Mouse (Mus musculus) ES-Bruce4 (cell line): ENCODE results near the gene Mdm1. TPM values are rescaled to one million over a fixed set of nuclear protein-coding genes. Genes with fewer than 3 reads are reported as not detected.
A peak's percentile ranks its signal among the peaks of the same experiment; 100 is the strongest.

Experiments used
- H3K27ac ChIP-seq: 2 replicates; pipeline ENCODE4 v1.5.1; 2012; ENCODE audit warnings: low read length, inconsistent platforms; ENCODE audit not compliant: insufficient read depth
- H3K27me3 ChIP-seq: 2 replicates; pipeline ENCODE4 v1.6.1; 2012; ENCODE audit warnings: mild to moderate bottlenecking, low read length, inconsistent platforms; ENCODE audit not compliant: control insufficient read depth, poor library complexity, insufficient read depth, severe bottlenecking
- H3K36me3 ChIP-seq: 2 replicates; pipeline ENCODE4 v1.6.1; 2012; ENCODE audit warnings: inconsistent platforms, mild to moderate bottlenecking, low read length, moderate library complexity; ENCODE audit not compliant: control insufficient read depth, poor library complexity, insufficient read depth, severe bottlenecking
- H3K4me1 ChIP-seq: one replicate; pipeline ENCODE4 v1.8.1; 2011; ENCODE audit warnings: low read length; ENCODE audit not compliant: control insufficient read depth, insufficient read depth
- H3K4me3 ChIP-seq: 2 replicates; pipeline ENCODE4 v1.5.1; 2011; ENCODE audit warnings: low read depth, mild to moderate bottlenecking, low read length
- H3K9ac ChIP-seq: 2 replicates; pipeline ENCODE4 v1.6.1; 2012; ENCODE audit warnings: low read depth, mild to moderate bottlenecking, inconsistent platforms; ENCODE audit not compliant: poor library complexity, severe bottlenecking
- H3K9me3 ChIP-seq: replicated peaks from 2 replicates; pipeline ENCODE4 v1.6.1; 2012; ENCODE audit warnings: mild to moderate bottlenecking, low read length, inconsistent platforms; ENCODE audit not compliant: control insufficient read depth, poor library complexity, insufficient read depth, severe bottlenecking
- CTCF ChIP-seq: IDR thresholded peaks from one replicate; pipeline ENCODE4 v1.8.1; 2011; ENCODE audit warnings: low read depth, low read length
- EP300 ChIP-seq: IDR thresholded peaks from 2 replicates; pipeline ENCODE4 v1.6.1; 2011; ENCODE audit warnings: low read depth, low read length; ENCODE audit not compliant: insufficient read depth
- POLR2A ChIP-seq: IDR thresholded peaks from one replicate; pipeline ENCODE4 v1.8.1; 2011; ENCODE audit warnings: low read length; ENCODE audit not compliant: insufficient read depth
- polyA plus RNA-seq: library from polyadenylated mRNA; stranded (reverse); fragments of >200 nt; gene quantifications from 2 replicates; pipeline ENCODE4 v1.2.4, GENCODE M21; 2011; ENCODE audit warnings: low read depth; ENCODE audit not compliant: missing spikeins, insufficient read depth, insufficient read length

The Mdm1 gene
- 23.5 and 33.0 TPM in 2 replicates for polyA plus RNA-seq

DNA sequence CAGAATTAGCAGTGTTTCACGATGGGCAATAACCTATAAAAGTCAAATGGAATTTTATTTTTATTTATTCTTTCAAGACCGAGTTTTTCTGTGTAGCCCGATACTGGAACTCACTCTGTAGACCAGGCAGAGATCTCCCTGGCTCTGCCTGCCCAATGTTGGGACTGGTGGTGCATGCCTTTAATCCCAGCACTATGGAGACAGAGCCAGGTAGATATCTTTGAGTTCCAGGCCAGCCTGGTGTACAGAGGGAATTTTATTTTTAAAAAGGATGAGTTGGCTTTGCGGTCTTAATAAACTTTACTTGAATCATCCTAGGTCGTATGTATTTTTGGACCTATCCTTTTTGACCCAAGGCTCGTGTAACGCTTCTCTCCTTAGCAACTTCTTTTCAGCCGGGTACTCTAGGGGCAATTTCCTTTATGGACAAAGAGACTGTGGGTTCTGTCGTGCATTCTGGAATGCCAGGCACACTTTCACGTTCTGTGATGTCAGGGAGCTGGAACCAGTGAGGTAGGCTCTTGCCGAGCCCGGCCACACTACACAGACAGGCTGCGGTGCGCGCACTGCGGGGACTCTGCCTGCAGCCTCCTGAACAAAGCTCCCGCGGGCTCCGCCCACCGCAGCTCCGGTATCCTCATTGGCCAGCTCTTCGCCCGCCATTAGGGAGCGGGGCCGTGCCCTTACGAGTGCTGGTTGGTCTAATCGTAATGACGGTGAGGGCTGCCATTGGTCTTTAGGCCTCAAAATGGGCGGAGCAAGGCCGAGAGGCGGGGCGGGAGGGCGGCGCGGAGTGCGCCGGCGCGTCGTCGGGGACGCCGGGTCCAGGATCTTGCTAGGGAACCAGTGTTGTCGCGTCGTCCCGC lies at the start of gene Mdm1:
TSS of gene Mdm1 (plus strand) at position 794 of the 866 bp plus-strand sequence.
- H3K4me3 ChIP-seq, result peak within 1 kb of the TSS; percentile 88
- H3K27ac ChIP-seq, result no peak within 1 kb of the TSS
- H3K9me3 ChIP-seq, result no peaks in the 10 kb centered on the region
- TF ChIP-seq EP300 (no peak), POLR2A (peak; percentile 99)
- peak within 1 kb of the TSS; percentile 60 for H3K9ac ChIP-seq
- H3K4me1 ChIP-seq, result peaks cover 5% of the 10 kb centered on the region
- no peaks in the 10 kb centered on the region for H3K36me3 ChIP-seq
- H3K27me3 ChIP-seq, result no peaks in the 10 kb centered on the region

DNA sequence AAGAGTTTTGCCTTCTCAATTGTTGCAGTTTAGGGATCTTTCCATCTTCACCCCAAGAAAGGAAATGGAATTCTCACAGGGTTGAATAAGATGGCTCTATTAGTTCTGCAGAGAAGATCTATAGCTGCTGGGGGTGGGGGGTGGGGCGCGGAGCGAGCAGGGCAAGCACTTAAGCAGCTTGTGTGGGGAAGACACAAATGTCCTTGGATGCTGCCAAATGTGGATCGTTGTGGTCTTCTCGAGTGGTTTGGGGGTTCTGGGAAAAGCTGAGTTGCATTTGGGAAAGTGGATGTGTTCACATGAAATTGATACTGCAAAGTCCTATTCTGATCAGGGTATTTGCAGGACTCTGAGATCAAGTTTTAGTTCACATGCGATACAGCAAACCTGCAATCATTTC lies 48.9 kb upstream of the Mdm1 start:
- Histone ChIP-seq H3K9me3 (no peaks in the 10 kb centered on the region), H3K4me3 (no peak overlapping the region), H3K9ac (no peak overlapping the region), H3K27me3 (no peaks in the 10 kb centered on the region), H3K27ac (no peak overlapping the region), H3K4me1 (no peaks in the 10 kb centered on the region), H3K36me3 (no peaks in the 10 kb centered on the region)
- TF ChIP-seq EP300 (no peak), CTCF (no peak), POLR2A (no peak)

DNA sequence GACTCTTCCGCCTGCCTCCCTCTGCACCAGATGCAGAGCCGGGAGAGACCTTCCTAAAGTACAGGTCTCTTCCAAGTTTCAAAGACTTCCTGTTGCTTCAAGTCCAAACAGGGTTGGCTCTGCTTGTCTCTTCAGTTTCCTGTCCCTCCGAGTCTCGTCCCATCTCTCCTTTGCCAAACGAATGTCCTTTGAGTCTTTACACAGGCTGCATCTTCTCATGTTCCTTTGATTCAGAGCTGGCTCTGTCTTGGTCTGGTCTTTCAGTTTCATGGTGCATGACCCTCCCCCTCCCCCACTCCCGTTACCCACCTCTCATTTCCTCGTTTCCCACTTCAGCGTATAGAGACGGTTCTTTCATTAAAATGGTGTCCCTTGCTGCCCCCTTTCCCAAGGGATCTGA lies 47.9 kb upstream of the Mdm1 start:
- H3K4me3 ChIP-seq, result no peak overlapping the region
- H3K9ac ChIP-seq, result no peak overlapping the region
- H3K27me3 ChIP-seq, result no peaks in the 10 kb centered on the region
- no peaks in the 10 kb centered on the region for H3K4me1 ChIP-seq
- 0 out of 2 replicates have a peak, but pooled peaks cover under 1% of the 10 kb centered on the region for H3K9me3 ChIP-seq
- no peak overlapping the region for H3K27ac ChIP-seq
- no peaks in the 10 kb centered on the region for H3K36me3 ChIP-seq
- TF ChIP-seq CTCF (no peak), POLR2A (no peak), EP300 (no peak)

DNA sequence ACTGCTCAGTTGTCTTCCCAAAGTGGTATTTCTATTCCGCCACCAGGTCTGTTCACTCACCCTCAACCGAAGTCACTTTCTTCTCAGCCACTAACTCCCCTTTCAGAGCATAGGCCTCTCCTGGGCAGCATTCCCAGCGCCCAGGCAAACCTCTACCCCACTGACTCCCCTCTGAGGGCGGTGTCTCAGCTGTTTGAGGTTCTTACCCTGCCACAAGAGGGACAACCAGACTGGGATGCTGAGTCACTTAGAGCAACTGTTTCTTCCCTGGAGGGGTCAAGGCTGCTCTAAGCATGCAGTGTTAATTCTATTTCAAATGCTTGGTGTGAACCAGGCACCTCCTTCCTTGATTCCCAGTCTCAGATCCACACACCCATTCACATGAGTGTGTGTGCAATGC lies 46.8 kb upstream of the Mdm1 start:
- no peaks in the 10 kb centered on the region for H3K36me3 ChIP-seq

DNA sequence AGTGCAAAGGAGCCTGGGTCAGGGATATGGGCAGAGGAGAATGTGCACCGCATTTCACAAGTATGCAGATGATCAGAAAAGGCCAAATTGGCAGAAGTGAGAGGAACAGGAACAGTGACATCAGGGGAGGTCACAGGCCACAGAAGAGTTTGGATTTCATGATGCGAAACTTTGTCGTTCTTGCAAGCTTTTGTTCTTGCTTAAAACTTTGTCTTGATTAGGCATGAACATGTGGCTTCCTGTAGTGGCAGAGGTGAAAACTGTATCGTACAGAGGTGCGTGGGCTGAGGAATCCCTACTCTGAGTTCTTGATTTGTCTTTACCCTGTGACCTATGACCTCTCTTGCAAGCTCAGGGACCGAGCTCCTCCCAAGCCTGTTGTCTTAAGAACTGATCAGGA lies 45.4 kb upstream of the Mdm1 start:
- Histone ChIP-seq H3K4me1 (no peaks in the 10 kb centered on the region), H3K36me3 (no peaks in the 10 kb centered on the region), H3K9ac (no peak overlapping the region), H3K4me3 (no peak overlapping the region), H3K27ac (no peak overlapping the region), H3K27me3 (no peaks in the 10 kb centered on the region), H3K9me3 (0 out of 2 replicates have a peak, but pooled peaks cover 4% of the 10 kb centered on the region)
- TF ChIP-seq CTCF, result no peak
- TF ChIP-seq EP300, result no peak
- TF ChIP-seq POLR2A, result no peak

More for the DNA sequence above, 46.8 kb upstream of the Mdm1 start:
- H3K4me1 ChIP-seq, result no peaks in the 10 kb centered on the region
- H3K9ac ChIP-seq, result no peak overlapping the region
- H3K27me3 ChIP-seq, result no peaks in the 10 kb centered on the region
- H3K9me3 ChIP-seq, result 0 out of 2 replicates have a peak, but pooled peaks cover 4% of the 10 kb centered on the region
- H3K4me3 ChIP-seq, result no peak overlapping the region
- TF ChIP-seq POLR2A (no peak), EP300 (no peak), CTCF (no peak)
- no peak overlapping the region for H3K27ac ChIP-seq

DNA sequence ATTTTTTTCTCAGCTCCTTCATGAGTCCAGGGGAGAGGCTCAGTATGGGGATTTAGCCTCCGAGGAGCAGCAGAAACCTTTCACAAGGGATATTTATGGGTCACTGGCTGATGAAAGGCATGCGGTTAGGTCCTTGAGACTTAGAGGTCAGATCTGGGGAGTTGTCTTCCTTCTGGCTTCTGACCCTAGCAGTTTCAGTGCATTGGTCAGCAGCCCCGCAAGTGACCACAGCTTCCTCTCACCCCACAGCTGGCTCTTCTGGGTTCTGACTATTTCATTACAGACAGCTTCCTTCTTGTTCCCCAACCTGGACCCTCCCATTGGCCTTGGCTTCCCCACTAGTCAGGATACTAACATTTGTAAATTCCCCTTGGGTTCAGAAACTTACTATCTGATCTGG lies 43.7 kb upstream of the Mdm1 start:
- Histone ChIP-seq H3K4me1 (no peaks in the 10 kb centered on the region), H3K9ac (no peak overlapping the region), H3K27me3 (no peaks in the 10 kb centered on the region), H3K4me3 (no peak overlapping the region), H3K36me3 (no peaks in the 10 kb centered on the region), H3K27ac (no peak overlapping the region), H3K9me3 (0 out of 2 replicates have a peak, but pooled peaks cover 4% of the 10 kb centered on the region)
- TF ChIP-seq EP300 (no peak), CTCF (no peak), POLR2A (no peak)
